Mouse (Mus musculus): ENCODE measurements around the gene Fam50b.

The Fam50b gene

DNA sequence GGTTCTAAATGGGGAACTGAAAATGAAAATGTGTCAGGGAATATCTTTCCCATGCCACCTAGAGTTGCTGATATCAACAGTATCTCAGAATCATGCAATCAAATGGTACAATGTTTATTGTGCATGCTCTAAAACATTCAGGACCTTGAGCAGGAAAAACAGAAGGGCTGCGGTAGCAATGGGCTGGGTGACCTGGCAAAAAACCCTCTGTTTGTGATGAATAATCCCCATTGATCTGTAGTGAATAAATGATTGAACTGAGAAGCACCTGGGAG lies 4.0 kb downstream of the Fam50b start:
- DNase-seq (ENCODE audit: low read depth) = no peak

DNA sequence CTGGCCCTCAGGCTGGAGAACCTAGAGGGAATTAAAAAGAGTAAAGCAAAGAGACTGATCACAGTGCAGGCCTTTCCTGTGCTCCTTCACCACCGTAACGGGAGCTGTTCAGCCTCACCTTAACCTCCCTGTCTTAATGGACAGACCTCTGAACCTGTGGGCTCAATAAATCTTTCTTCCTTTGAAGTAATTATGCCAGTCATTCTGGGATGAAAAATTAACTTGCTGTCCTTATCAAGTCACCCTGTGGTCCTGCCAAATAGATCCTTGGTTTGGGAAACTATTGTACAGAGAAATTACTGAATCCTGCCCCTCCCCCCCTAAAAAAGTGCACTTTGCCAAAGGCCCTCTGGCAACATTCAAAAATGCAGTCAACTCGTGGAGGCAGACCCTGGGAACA lies 4.4 kb downstream of the Fam50b start:
- no peak for DNase-seq (ENCODE audit: low read depth)

DNA sequence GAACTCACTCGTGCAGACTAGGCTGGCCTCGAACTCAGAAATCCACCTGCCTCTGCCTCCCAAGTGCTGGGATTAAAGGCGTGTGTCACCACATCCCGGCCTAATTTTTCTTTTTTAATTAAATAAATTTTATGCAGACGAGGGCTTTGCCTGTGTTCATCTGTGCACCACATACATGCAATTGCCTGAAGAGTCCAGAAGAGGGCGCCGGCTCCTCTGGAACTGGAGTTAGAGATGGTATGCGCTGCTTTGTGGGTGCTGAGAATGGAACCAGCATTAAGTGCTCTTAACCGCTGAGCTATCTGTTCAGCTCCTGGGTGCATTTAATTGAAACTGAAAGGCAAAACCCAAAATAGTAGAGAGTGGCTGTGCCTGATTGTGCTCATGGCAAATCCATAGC lies 6.6 kb downstream of the Fam50b start:
- peak; percentile 42 for DNase-seq (ENCODE audit: low read depth)

DNA sequence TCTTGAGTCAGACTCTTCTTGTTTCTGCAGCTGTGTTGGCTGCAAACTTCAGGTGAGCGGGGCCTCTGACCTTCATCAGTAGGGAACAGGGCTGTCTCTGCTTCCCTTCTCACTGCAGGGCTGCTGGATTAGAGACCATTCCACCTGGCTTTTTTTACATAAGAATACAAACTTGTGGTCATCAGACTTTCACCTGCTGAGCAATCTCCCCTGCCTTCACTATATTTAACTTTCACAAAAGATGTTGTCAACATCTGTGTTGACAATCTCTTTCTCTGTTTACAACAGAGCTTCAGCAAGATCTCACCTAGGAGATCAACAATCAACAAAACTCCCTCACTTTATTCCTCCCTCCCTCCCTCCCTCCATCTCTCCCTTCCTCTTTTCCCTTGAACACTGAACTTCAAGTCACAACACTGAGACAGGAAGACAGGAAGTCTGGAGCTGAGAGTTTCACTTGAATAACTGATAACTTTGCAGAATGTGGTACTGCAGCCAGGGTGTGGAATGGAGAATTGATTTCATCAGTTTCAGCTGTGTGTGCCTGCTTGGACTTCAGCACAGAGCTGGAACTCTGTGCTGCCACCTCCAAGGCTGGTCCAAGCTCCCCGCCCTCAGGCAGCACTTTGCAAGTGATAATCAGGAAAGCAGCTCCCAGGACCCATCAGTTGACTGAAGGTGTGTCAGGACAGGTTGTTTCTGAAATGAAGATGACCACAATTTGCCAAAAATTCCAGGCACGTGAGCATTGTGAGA lies 7.3 kb downstream of the Fam50b start:
- peak; percentile 48 for DNase-seq (ENCODE audit: low read depth)

DNA sequence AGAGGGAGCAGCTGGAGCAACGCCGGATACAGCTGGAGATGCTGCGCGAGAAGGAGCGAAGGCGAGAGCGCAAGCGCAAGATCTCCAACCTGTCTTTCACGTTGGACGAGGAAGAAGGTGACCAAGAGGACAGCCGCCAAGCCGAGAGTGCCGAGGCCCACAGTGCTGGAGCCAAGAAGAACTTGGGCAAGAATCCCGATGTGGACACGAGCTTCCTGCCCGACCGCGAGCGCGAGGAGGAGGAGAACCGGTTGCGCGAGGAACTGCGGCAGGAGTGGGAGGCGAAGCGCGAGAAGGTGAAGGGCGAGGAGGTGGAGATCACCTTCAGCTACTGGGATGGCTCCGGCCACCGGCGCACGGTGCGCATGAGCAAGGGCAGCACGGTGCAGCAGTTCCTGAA lies 12.2 kb downstream of the Fam50b start:
- DNase-seq (ENCODE audit: low read depth) = no peak

DNA sequence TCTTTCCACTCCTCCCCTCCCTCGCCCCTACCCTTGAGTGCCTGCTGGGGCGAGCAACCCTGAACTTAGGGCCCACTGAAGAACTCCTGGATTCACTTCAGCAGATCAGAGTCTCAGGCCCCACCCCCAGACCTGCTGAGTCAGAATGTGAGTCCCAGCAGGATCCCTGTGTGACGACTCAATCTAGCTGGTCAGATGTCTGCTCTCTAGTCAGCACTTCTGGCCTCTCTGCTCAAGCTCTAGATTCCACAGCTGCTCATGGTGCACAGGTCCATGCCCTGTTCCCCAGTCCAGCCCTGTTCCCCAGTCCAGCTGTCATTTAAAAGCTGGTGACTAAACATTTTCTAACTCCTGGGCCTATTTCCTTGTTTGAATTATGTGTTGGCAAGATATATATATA lies 13.9 kb downstream of the Fam50b start:
- peak; percentile 37 for DNase-seq (ENCODE audit: low read depth)

DNA sequence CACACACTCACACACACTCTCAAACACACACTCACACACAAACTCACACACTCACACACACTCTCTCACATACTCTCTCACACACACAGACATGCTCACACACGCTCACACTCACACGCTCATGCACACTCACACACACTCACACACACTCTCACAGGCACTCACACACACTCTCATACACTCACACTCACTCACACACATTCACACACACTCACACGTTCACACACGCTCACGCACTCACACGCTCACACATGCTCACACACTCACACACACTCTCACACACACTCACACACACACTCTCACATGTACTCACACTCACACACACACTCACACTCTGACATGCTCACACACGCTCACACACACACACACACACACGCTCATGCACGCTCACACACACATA lies 24.6 kb downstream of the Fam50b start:
- no peak for DNase-seq (ENCODE audit: low read depth)

DNA sequence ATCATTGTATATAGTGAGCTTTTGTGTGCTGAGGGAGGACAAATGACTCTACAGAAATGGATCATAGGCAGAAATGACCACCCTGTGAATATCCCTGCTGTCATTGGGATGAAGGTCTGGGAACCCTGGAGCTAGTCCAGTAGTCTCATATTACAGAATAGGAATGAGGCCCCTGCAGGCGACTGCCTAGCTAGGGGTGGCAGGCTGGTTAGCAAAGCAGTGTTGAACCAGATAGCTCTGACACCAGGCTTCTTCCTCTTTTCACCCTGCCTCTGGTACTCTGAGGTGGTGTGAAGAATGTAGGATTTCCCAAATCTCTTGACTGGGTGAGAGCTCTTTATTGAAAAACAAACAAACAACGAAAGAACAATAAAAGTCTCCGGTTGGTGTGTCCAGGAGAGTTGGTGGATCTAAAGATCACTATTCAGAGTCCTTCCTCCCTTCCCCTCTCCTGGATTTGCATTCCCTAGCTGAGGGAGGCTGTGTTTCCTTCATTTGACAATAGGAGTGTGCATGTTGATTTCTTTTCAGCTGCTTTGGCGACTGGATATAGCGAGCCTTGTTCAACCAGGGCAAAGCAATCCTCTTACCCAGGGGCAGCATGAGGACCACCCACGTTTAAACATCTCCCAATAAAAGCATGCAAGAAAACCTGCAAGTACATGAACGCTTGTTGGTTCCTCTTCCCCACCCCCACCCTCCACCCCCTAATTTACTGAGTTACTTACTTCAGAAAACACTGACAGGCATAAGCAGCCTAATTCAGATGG lies 26.1 kb downstream of the Fam50b start:
- DNase-seq (ENCODE audit: low read depth) = no peak

DNA sequence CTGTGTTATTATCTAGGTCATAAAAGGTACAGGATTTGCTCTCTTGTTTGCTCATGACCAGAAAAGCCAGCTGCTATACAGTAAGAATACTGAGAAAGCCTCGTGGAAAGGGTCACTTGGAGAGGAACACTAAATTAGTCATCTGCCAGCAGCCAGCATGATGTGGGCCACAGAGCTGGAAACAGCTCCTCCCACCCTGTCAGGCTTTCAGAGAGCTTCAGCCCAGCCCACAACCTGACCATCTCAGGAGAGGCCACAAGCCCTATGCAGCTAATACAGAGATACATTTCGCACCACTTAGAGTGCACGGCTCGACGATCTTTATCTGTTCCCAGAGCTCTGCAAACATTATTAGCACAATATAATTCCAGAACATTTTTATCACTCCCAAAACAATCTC lies 27.5 kb downstream of the Fam50b start:
- peak; percentile 67 for DNase-seq (ENCODE audit: low read depth)

DNA sequence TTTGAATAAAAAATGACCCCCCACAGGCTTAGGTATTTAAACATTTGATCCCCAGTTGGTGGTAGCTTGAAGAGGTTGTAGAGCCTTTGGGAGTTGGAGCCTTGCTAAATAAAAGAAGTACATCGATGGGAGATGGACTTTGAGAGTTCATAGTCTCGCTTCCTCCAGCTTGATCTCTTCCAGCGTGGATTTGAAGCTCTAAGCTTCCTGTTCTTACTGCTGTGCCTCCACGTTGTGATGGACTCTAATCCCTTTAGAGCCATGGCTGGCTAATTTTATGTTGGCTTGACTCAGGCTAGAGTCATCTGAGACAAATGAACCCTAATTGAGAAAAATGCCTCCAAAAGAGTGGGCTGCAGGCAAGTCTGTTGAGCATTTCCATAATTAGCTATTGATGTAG lies 28.2 kb downstream of the Fam50b start:
- no peak for DNase-seq (ENCODE audit: low read depth)

DNA sequence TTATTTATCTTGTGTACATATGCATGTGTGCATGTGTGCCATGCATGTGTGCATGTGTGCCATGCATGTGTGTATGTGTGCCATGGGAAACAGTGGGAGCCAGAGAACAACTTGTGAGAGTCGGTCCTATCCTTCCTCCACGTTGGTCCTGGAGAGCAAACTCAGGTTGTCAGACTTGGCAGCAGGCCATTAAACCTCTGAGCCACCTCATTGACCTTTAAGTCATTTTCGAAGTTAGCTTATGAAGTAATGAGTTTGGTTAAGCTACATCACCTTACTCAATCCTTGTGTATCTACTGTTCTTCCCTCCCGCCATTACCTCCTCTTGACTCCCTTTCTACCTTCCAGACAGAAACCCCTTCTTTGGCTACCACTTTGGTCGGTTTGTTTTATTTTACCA lies 30.6 kb downstream of the Fam50b start:
- DNase-seq (ENCODE audit: low read depth) = peak; percentile 35

DNA sequence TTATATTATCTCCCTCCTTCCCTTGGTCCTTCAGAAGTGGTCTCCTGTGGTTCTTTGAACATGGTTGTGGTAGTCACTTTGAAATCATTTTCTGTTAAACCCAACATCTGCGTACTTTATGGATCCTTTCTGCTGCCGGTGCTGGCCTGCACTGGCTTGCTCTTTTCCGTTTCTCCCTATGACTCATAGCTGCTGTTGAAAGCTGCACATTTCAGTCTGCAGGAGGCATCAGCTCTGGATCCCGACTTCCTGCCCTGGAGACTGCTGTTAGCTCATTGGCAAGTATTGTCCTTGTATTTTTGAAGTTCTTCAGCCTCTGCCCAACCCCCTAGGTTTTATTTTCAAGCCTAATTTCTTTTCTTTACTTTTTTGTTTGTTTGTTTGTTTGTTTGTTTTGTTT lies 31.9 kb downstream of the Fam50b start:
- peak; percentile 92 for DNase-seq (ENCODE audit: low read depth)

DNA sequence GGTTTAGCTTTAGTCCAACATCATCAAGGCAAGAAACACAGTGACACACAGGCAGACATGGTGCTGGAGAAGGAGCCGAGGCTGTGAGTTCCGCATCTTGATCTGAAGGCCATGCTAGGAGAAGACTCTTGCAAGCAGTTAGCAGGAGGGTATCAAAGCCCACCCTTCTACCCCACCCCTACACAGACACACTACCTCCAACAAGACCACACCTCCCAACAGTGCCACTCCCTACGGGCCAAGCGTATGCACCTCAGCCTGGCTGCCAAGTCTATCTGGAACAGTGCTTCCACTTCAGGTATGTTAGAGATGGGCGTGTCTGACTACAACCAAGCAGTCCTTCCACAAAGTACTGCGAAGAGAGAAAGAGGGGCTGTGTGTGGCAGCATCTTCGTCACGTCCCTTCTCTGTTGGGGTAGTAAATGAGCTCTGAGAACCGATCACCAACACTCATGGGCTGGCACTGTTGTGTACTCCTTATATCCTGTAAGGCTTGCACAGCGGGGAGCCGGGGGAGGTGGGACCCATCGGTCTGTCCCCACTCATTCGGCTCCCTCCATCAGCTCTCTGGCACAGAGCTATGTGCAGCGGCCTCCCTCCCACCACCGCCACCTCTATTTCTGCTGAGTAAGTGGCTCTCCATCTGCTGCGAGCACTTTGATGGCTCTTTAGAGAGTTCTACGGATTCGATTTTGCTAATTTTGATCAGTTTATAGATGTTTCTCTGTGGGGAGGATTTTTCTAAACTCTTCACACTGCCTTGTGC lies 33.1 kb downstream of the Fam50b start:
- no peak for DNase-seq (ENCODE audit: low read depth)

DNA sequence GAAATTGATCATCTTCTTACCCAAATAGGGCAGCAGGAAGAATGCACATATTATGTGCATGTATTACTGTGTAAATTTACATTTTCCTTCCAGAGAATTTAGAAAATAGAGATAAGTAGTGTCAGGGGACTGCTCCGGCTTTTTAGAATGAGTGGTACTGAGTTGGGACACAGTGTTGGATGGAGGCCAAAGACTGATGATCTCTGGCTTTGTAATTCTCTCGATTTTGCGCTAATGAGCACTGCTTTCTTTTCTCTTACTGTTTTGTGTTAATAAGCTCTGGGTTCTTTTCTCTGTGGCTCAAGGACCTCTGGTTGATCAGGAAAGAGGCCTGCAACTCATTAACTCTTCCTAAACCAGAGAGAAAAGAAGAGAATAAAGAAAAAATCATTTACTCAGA lies 42.1 kb downstream of the Fam50b start:
- no peak for DNase-seq (ENCODE audit: low read depth)

DNA sequence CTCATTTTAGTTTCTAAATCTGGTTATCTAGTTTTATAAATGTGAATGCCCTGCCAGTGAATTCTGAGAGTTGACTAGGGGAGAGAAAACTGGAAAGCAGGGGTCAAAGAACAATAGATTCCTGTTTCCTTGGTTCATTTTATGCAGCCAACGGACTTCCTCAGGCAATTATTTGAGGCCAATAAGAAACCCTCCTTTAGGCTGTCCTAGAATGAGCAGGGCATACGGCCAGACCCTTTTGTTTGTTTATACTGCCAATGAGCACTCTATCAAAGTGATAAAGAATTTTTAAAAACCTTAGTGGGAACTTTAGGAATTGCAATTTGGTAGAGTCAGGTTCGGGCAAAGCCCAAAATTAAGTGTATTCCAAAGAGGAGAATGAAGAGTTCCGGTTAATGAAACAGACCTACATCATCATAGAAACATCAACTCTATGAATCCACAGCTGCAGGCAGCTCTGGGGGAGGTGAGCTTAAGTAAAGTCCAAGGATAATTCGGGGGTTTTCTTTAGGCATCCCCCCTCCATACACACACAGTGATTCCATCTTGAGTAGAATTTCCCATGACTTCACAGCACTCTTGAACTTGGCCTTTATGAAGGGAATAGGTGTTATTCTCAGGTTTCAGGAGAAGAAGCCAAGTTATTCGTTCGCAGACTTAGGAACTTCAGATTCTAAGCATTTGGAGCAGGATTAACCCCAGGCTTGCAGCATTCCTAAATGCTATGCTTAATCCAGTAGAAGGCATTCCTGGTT lies 46.4 kb downstream of the Fam50b start:
- no peak for DNase-seq (ENCODE audit: low read depth)

DNA sequence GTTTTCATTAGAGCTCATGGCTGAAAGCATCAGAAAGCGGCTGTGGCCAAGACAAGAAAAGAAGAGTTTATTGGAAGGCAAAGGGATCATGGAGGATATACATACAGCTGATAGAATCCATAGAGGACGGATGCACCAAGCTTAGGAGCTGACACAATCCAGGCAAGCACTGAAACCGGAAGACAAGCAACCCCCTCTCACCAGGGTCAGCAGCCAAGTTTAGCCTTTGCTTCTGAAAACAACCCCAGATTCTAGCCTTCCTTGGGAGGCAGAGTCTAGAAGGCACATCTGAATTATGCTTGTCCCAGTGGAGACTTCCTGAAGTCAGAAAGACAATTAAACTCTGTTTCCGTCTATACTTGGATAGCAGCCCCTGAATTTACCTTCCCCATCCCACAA lies 47.0 kb downstream of the Fam50b start:
- no peak for DNase-seq (ENCODE audit: low read depth)

DNA sequence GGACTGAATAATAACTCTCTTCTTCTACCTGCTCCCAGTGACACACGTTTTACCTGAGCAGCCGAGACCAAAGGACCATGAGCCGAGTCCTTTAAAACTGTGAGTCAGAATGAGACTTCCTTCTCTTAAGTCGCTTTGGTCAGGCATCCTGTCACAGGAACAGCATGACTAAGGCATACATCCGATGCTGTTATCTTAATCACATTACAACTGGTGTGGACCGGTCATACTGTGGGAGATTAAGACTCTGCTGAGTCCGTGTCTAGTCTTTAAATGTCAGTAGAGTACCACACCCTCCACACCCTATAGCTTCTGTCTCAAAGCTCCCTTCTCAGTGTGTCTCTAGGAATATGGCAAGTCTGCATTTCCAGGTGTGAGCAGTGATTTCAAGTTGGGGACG lies 50.2 kb downstream of the Fam50b start:
- peak; percentile 96 for DNase-seq (ENCODE audit: low read depth)

DNA sequence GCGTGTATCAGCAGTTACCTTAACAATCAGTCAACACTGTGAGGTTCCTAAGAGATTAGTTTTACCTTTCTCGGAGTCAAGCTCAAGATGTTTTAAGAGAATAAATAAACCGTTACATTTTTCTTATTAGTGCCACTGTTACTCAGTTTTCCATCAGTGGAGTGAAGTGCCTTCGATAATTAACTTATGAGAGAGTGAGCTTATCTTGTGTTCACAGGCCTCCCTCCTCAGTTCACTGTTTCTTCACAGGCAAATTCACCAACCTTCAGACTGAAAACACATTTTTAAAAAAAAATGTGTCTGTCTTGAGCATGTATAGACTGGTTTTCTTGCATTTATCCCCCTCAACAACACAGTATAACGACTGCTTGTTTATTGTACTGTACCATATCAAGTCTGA lies 52.0 kb downstream of the Fam50b start:
- DNase-seq (ENCODE audit: low read depth) = no peak

DNA sequence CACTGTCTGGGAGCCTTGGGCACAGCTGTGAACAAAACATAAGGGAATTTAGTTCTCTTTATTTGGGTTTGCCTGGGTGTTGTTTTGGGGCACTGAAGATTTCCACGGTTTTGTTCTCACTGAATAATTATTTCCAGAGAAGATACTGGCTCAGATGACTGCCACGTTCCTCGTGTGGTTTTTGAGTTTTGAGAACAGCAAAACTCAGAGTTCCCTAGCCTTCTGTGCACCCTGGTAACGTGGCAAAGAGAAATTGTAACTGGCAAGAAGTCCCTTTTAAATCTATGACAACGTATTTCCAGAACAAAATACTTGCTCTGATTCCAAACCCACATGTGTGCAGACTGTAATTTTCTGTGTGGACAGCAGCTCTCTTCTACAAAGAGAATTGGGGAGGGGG lies 52.9 kb downstream of the Fam50b start:
- no peak for DNase-seq (ENCODE audit: low read depth)

DNA sequence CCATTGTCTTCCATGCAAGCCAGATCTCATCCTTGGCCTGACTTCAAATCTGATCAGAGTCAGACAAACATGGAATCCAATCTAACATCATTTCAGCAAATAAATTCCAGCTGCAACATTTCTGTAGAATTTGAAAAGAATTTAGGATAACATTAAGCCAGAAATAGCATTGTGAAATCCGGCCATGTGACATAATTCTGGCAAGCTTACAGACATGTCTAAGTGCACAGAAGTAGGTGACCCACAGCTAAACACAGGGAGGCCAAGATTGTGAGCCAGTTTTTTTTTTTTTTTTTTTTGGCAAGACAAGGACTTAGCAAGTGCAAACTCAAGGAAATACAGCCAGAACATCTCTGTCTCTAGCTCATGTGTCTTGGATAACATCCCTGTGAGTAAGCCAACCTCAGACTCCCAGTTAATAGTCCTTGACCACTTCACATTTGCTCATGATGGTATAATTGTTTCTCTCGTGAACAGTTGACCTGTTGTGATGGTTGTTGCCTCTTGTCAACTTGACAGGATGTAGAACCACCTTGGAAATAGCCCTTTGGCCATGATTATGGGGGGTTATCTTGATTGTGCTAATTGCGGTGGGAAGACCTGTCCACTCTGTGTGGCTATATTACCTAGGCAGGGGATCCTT lies 54.6 kb downstream of the Fam50b start:
- DNase-seq (ENCODE audit: low read depth) = peak; percentile 21

DNA sequence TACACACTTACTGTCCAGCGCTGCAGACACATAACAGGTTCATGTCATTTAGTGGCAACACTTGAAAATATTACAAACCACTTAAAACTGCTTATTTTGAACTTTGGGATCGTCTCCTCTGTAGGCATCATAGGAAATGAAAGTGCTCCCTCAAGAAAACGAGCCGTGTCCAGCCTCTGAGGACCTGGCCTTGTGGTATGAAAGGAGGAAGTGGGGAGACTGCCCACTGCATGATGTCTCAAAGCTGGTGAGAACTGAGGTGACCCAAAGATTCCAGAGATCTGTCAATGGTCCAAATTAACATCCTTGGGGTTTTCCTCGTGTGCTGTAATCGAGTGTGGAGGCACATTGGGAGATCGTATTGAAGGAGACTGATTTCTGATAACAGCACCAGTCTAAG lies 58.4 kb downstream of the Fam50b start:
- peak; percentile 72 for DNase-seq (ENCODE audit: low read depth)

DNA sequence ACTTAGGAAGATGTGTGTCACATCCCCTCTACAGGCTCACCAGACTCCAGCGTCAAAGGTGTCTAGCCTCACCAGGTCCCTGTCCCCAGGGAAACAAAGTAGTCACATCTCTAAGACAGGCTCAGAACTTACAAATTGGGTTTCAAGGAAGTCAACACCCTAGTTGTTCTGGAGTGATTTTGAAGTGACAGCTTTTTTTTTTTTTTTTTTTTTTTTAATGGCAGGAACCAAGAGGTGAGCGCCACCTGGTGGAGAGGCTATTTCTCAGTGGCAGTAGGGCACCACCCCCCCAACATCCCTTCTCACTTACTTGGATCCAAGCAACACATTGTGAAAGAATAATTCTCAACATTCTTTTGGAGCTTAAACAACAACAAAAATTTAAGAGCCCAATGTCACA lies 59.2 kb downstream of the Fam50b start:
- DNase-seq (ENCODE audit: low read depth) = peak; percentile 82

Data from 416B (cell line).